Mouse (Mus musculus) liver, postnatal 0 days (tissue): ENCODE measurements around the gene Slco3a1.

Source experiments
- CTCF ChIP-seq: sonication (generic); IDR thresholded peaks from 2 replicates; pipeline ENCODE4 v1.5.1; 2016; ENCODE audit warnings: antibody characterized with exemption, low read depth
- EP300 ChIP-seq: IDR thresholded peaks from 2 replicates; pipeline ENCODE4 v1.6.1; 2016; ENCODE audit warnings: antibody characterized with exemption, low read depth, mild to moderate bottlenecking

DNA sequence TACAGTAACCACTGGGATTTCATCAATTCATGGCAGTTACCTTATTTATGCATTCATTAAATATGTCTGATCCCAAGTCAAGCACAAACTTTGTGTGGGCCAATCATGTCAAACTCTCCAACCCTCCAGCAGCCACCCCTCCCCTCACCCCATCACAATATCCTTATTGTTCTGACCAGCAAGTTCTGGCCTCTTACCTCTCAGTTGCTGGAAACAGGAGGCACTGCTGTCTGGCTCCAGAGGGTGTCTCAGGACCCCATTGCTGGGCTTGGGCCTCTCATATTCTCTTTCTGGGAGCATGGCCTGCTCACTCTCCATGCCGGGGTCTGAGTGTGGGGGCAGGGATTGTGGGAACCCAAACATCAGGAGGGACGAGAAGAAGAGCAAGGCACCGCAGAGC lies 208.1 kb downstream of the Slco3a1 start:
- no peak for TF ChIP-seq CTCF
- TF ChIP-seq EP300, result no peak
